Mouse (Mus musculus) cortical plate, adult 2 months (tissue): Measurements from ENCODE around the gene Zdhhc1. TPM values are rescaled to one million over a fixed set of nuclear protein-coding genes. Genes with fewer than 3 reads are reported as not detected.

Experiments
- H3K27ac ChIP-seq: fragments of 200-500 bp; 2 replicates; pipeline ENCODE4 v1.5.1; 2012; ENCODE audit warnings: low read length, control low read depth, inconsistent platforms; ENCODE audit not compliant: insufficient read depth
- H3K4me1 ChIP-seq: fragments of 200-500 bp; 2 replicates; pipeline ENCODE4 v1.6.1; 2011; ENCODE audit warnings: low read length; ENCODE audit not compliant: control insufficient read depth, insufficient read depth
- H3K4me3 ChIP-seq: fragments of 200-500 bp; 2 replicates; pipeline ENCODE4 v1.5.1; 2011; ENCODE audit warnings: mild to moderate bottlenecking, low read length, control low read depth; ENCODE audit not compliant: insufficient read depth
- CTCF ChIP-seq: fragments of 200-500 bp; IDR thresholded peaks from 2 replicates; pipeline ENCODE4 v1.5.1; 2011; ENCODE audit warnings: mild to moderate bottlenecking, control low read depth, low read length; ENCODE audit not compliant: insufficient read depth; ENCODE audit errors: extremely low read depth
- POLR2A ChIP-seq: fragments of 200-500 bp; IDR thresholded peaks from 2 replicates; pipeline ENCODE4 v1.6.1; 2011; ENCODE audit warnings: mild to moderate bottlenecking, low read length, control low read depth; ENCODE audit not compliant: insufficient read depth; ENCODE audit errors: extremely low read depth
- polyA plus RNA-seq: library from polyadenylated mRNA; depleted of rRNA; stranded (reverse); fragments of >200 nt; gene quantifications from 2 replicates; pipeline ENCODE4 v1.2.3, GENCODE M21; 2012

Zdhhc1 gene
- polyA plus RNA-seq, 1 experiment, result 63.6 TPM

GRCm38 (mm10) chr8:105504617-105505016, 7.9 kb upstream of the Zdhhc1 start:
- peak overlapping the region; percentile 66; the same call in 1 of the 2 replicates for H3K27ac ChIP-seq
- H3K4me3 ChIP-seq, result no peak overlapping the region
- TF ChIP-seq POLR2A (no peak), CTCF (no peak)
- H3K4me1 ChIP-seq, result no peaks in the 10 kb centered on the region

GRCm38 (mm10) chr8:105499787-105500186, 3.1 kb upstream of the Zdhhc1 start:
- Histone ChIP-seq H3K4me3 (no peak overlapping the region), H3K4me1 (peaks cover 6% of the 10 kb centered on the region; the same call in 1 of the 2 replicates), H3K27ac (no peak overlapping the region)
- no peak for TF ChIP-seq CTCF
- TF ChIP-seq POLR2A, result no peak

- H3K4me1 ChIP-seq, result peaks cover 6% of the 10 kb centered on the region; the same call in 1 of the 2 replicates
- no peak overlapping the region for H3K27ac ChIP-seq
- no peak for TF ChIP-seq POLR2A
- TF ChIP-seq CTCF, result no peak
- H3K4me3 ChIP-seq, result peak overlapping the region; percentile 76
Observed at GRCm38 (mm10) chr8:105495350-105496302, 1.1 kb downstream of the Zdhhc1 start.

- TF ChIP-seq POLR2A (no peak), CTCF (no peak)
- Histone ChIP-seq H3K4me1 (peaks cover 6% of the 10 kb centered on the region; the same call in 1 of the 2 replicates), H3K4me3 (no peak overlapping the region), H3K27ac (no peak overlapping the region)
Observed at GRCm38 (mm10) chr8:105494566-105494965, 2.1 kb downstream of the Zdhhc1 start.

GRCm38 (mm10) chr8:105493495-105493894, 3.2 kb downstream of the Zdhhc1 start:
- no peak for TF ChIP-seq CTCF
- TF ChIP-seq POLR2A, result no peak
- H3K27ac ChIP-seq, result no peak overlapping the region
- peaks cover 6% of the 10 kb centered on the region; the same call in 1 of the 2 replicates for H3K4me1 ChIP-seq
- no peak overlapping the region for H3K4me3 ChIP-seq

GRCm38 (mm10) chr8:105489281-105489680, 7.4 kb downstream of the Zdhhc1 start:
- H3K4me3 ChIP-seq, result no peak overlapping the region
- no peaks in the 10 kb centered on the region for H3K4me1 ChIP-seq
- no peak overlapping the region for H3K27ac ChIP-seq
- TF ChIP-seq CTCF, result no peak
- no peak for TF ChIP-seq POLR2A

- Histone ChIP-seq H3K27ac (no peak overlapping the region), H3K4me1 (no peaks in the 10 kb centered on the region), H3K4me3 (no peak overlapping the region)
- TF ChIP-seq CTCF (no peak), POLR2A (no peak)
Observed at GRCm38 (mm10) chr8:105488082-105488481, 8.6 kb downstream of the Zdhhc1 start.

GRCm38 (mm10) chr8:105484392-105484791, 12.3 kb downstream of the Zdhhc1 start:
- TF ChIP-seq CTCF (peak; percentile 28; the same call in 1 of the 2 replicates), POLR2A (no peak)
- Histone ChIP-seq H3K27ac (no peak overlapping the region), H3K4me3 (no peak overlapping the region), H3K4me1 (no peaks in the 10 kb centered on the region)

GRCm38 (mm10) chr8:105484030-105484368, 12.7 kb downstream of the Zdhhc1 start:
- TF ChIP-seq CTCF, result no peak
- TF ChIP-seq POLR2A, result no peak
- Histone ChIP-seq H3K4me1 (no peaks in the 10 kb centered on the region), H3K4me3 (no peak overlapping the region), H3K27ac (no peak overlapping the region)

GRCm38 (mm10) chr8:105483212-105484029, 13.3 kb downstream of the Zdhhc1 start:
- Histone ChIP-seq H3K27ac (no peak overlapping the region), H3K4me3 (no peak overlapping the region), H3K4me1 (no peaks in the 10 kb centered on the region)
- TF ChIP-seq CTCF (peak; percentile 32), POLR2A (no peak)
